Mouse (Mus musculus) CD4-positive, CD25-positive, alpha-beta regulatory T cell, adult 9 weeks (primary cell): ENCODE data around the gene Rbm25. TPM values are rescaled to one million over a fixed set of nuclear protein-coding genes. Genes with fewer than 3 reads are reported as not detected.

Source experiments
- polyA plus RNA-seq: library from polyadenylated mRNA; unstranded; fragments of 100-300 nt; shearing (Covaris generic); gene quantifications from one replicate; pipeline ENCODE4 v1.2.1, GENCODE M21; 2017

The Rbm25 gene
- 447 TPM for polyA plus RNA-seq

DNA sequence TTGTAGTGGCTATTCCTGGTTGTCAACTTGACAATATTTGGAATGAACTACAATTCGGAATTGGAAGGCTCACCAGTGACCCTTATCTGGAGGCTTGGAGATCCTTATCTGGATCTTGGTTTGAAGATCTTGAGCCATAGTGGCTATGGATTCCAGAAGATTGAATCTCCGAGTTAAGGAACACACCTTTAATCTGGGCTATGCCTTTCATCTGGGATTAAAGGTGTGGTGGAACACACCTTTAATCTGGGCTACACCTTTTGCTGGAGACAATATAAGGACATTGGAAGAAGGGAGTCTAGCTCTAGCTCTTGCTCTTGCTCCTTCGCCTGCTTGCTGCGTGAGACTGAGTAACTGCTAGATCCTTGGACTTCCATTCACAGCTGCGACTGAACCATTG is at the start of gene Rbm25:
Rbm25 (plus strand) TSS at position 301 of the 400 bp plus-strand sequence.

DNA sequence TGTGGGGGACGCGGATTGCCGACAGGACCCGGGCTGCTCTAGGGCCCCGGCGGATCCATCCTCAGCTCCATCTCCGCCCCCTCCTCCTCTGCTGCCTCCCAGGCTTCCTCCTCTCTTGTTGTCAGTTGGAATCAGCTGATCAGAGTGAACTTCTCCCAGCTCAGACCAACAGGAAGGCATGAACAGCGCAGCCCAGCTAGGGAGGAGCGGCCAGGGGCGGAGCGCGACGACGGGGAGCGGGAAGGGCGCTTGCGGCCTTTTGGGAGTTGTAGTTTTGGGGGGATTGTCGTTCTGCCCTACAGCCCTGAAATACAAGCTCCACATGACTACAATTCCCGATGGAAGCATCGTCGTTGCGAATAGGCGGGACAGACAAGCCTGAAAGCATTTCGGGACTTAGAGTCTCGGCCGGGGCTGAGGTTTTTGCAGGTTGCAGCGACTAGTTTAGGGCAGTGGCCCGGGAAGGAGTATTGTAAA is 34.0 kb upstream of the Rbm25 start, which contains the start of gene Zfyve1:
Zfyve1 (minus strand) TSS at position 198 of the 477 bp plus-strand sequence.

DNA sequence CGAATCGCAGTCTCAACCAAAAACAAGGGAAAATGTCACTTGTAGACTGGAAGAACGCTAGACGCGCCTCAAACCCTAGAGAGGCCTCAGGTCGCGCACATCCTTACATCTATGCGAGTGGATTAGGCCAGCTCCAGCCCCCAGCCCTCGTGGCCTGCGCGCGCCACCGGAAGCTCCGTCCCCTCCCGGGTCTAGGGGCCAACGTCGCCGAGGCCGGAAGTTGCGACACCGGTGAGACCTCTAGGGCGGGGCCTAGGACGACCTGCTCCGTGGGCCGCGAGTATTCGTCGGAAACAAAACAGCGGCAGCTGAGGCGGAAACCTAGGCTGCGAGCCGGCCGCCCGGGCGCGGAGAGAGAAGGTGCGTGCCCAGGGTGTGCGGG is 56.9 kb downstream of the Rbm25 start, which contains the start of gene Psen1:
Psen1 (plus strand) TSS at position 219 of the 382 bp plus-strand sequence.

Other genes starting within 250 kb of the Rbm25 start
- gene Dpf3, start 143.5 kb upstream of the Rbm25 start, polyA plus RNA-seq, result 0.42 TPM
- 30.3 TPM for gene Dcaf4, start 110.8 kb upstream of the Rbm25 start, polyA plus RNA-seq
- 11.5 TPM for gene Zfyve1, start 34.0 kb upstream of the Rbm25 start, polyA plus RNA-seq
- gene Psen1, start 56.9 kb downstream of the Rbm25 start, polyA plus RNA-seq, result 132 TPM
- not detected for gene Papln, start 132.4 kb downstream of the Rbm25 start, polyA plus RNA-seq